In the genomic region with DNA sequence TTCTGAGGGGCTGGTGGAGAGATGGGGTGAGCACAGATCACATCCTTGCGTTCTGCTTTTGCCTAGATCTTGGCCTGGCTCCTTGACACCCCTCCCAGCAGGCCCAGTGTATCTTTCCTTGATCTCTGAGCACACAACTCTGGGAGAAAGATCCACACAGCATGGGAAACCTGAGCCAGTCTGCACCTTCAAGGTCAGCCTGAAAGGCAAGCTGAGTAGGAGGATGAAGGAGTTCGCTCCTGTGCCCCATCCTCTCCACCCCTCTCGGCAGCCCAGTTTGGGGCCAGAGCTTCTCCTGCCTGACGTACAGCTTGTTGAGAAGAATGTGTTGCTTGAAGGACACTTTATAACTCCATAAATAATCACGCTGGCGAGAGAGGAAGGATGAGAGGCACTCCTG, we compare ENCODE assay signal across 24 mouse cellular contexts.
DNase-seq lines count a peak whose midpoint lies in the region; ATAC-seq lines count a peak whose summit lies in the region.
"Had no signal": no experiment of that assay in that cellular context is flagged by ENCODE, and none has a peak within 500 bp of the region (broad histone marks: within the 10 kb centered on the region; RNA-seq: fewer than 3 reads in every experiment).

No protein-coding gene starts in this region.

- no peak overlapping the region for H3K9ac ChIP-seq in hindbrain, embryonic 14.5 days
- H3K9ac ChIP-seq in kidney, embryonic 16.5 days (replicated peaks; ENCODE audit: low read length), result no peak overlapping the region
- no peak overlapping the region for H3K9ac ChIP-seq in midbrain, embryonic 11.5 days (ENCODE audit: low read length)
- no peak overlapping the region for H3K9ac ChIP-seq in midbrain, embryonic 14.5 days (replicated peaks; ENCODE audit: low read length)
- H3K9ac ChIP-seq: forebrain, embryonic 13.5 days; heart, embryonic 12.5 days; heart, embryonic 15.5 days; hindbrain, embryonic 15.5 days had no signal

- no peaks in the 10 kb centered on the region for H3K36me3 ChIP-seq in hindbrain, embryonic 10.5 days
- no peaks in the 10 kb centered on the region for H3K36me3 ChIP-seq in hindbrain, embryonic 14.5 days (replicated peaks; ENCODE audit: control insufficient read depth, insufficient read depth)
- no peaks in the 10 kb centered on the region for H3K36me3 ChIP-seq in kidney, embryonic 16.5 days (ENCODE audit: insufficient read depth, low read length)
- no peaks in the 10 kb centered on the region for H3K36me3 ChIP-seq in midbrain, embryonic 11.5 days (ENCODE audit: control insufficient read depth, insufficient read depth, low read length)
- no peaks in the 10 kb centered on the region for H3K36me3 ChIP-seq in midbrain, embryonic 14.5 days (ENCODE audit: control insufficient read depth, insufficient read depth, low read length)
- H3K36me3 ChIP-seq: forebrain, embryonic 10.5 days; G1E; heart, embryonic 12.5 days; heart, embryonic 15.5 days; hindbrain, embryonic 15.5 days had no signal

- H3K9me3 ChIP-seq in hindbrain, embryonic 10.5 days, result no peaks in the 10 kb centered on the region
- no peaks in the 10 kb centered on the region; the same call in 1 of the 2 replicates for H3K9me3 ChIP-seq in hindbrain, embryonic 14.5 days (ENCODE audit: control insufficient read depth, low read length)
- no peaks in the 10 kb centered on the region for H3K9me3 ChIP-seq in kidney, embryonic 16.5 days (ENCODE audit: low read length)
- no peaks in the 10 kb centered on the region for H3K9me3 ChIP-seq in midbrain, embryonic 11.5 days (ENCODE audit: control insufficient read depth, low read length)
- no peaks in the 10 kb centered on the region for H3K9me3 ChIP-seq in midbrain, embryonic 14.5 days (ENCODE audit: control insufficient read depth, low read length)
- H3K9me3 ChIP-seq: forebrain, embryonic 10.5 days; forebrain, embryonic 13.5 days; heart, embryonic 15.5 days; hindbrain, embryonic 15.5 days had no signal

- 75% methylated on average over 6 of the region's 6 CpGs for WGBS in hindbrain, embryonic 10.5 days
- 71% methylated on average over 6 of the region's 6 CpGs for WGBS in hindbrain, embryonic 14.5 days
- 17% methylated on average over 6 of the region's 6 CpGs for WGBS in kidney, embryonic 16.5 days
- WGBS in midbrain, embryonic 11.5 days, result 72% methylated on average over 6 of the region's 6 CpGs
- WGBS in midbrain, embryonic 14.5 days, result 57% methylated on average over 6 of the region's 6 CpGs

- H3K27me3 ChIP-seq in hindbrain, embryonic 10.5 days (ENCODE audit: insufficient read depth, poor library complexity, severe bottlenecking), result no peaks in the 10 kb centered on the region
- H3K27me3 ChIP-seq in hindbrain, embryonic 14.5 days (ENCODE audit: control insufficient read depth, insufficient read depth, low read length), result no peaks in the 10 kb centered on the region
- H3K27me3 ChIP-seq in kidney, embryonic 16.5 days (ENCODE audit: insufficient read depth, low read length), result no peaks in the 10 kb centered on the region
- no peaks in the 10 kb centered on the region for H3K27me3 ChIP-seq in midbrain, embryonic 11.5 days (ENCODE audit: control insufficient read depth, insufficient read depth, low read length)
- no peaks in the 10 kb centered on the region for H3K27me3 ChIP-seq in midbrain, embryonic 14.5 days (ENCODE audit: control insufficient read depth, insufficient read depth, low read length)
- H3K27me3 ChIP-seq: CH12.LX; forebrain, embryonic 13.5 days; heart, embryonic 12.5 days; heart, embryonic 15.5 days; hindbrain, embryonic 15.5 days; Patski had no signal

- no peak overlapping the region for H3K4me2 ChIP-seq in hindbrain, embryonic 14.5 days (replicated peaks)
- no peak overlapping the region for H3K4me2 ChIP-seq in kidney, embryonic 16.5 days (replicated peaks; ENCODE audit: low read depth, low read length)
- no peak overlapping the region for H3K4me2 ChIP-seq in midbrain, embryonic 11.5 days
- no peak overlapping the region for H3K4me2 ChIP-seq in midbrain, embryonic 14.5 days (ENCODE audit: low read length)
- H3K4me2 ChIP-seq: forebrain, embryonic 13.5 days; heart, embryonic 12.5 days; heart, embryonic 15.5 days; hindbrain, embryonic 15.5 days had no signal

- no peak for DNase-seq in hindbrain, embryonic 10.5 days (ENCODE audit: low spot score)
- no peak for DNase-seq in hindbrain, embryonic 14.5 days (ENCODE audit: low spot score)
- DNase-seq in kidney, adult 8-10 months, result no peak
- peak; percentile 53 for DNase-seq in midbrain, embryonic 11.5 days (ENCODE audit: low spot score, missing footprints)
- DNase-seq in midbrain, embryonic 14.5 days, result no peak
- DNase-seq: adrenal gland, postnatal 10 days; adrenal gland, postnatal 36 days; B cell, adult 2 months; cerebellum, adult 18-20 months; cerebellum, adult 9-10 months; cerebellum, postnatal 14 days; gastrocnemius, postnatal 25 days; heart, adult 18-20 months; heart, postnatal 10 days; heart, postnatal 36 days had no signal

- H3K27ac ChIP-seq in hindbrain, embryonic 10.5 days, result 0 out of 2 replicates have a peak overlapping the region, but pooled peaks have one; percentile 29
- no peak overlapping the region for H3K27ac ChIP-seq in hindbrain, embryonic 14.5 days
- H3K27ac ChIP-seq in kidney, embryonic 16.5 days (ENCODE audit: low read length), result no peak overlapping the region
- no peak overlapping the region for H3K27ac ChIP-seq in midbrain, embryonic 11.5 days (ENCODE audit: low read depth, low read length)
- no peak overlapping the region for H3K27ac ChIP-seq in midbrain, embryonic 14.5 days (replicated peaks; ENCODE audit: low read depth, low read length)
- H3K27ac ChIP-seq: forebrain, embryonic 10.5 days; forebrain, embryonic 13.5 days; heart, embryonic 15.5 days; hindbrain, embryonic 15.5 days had no signal

- no peak overlapping the region for H3K4me3 ChIP-seq in hindbrain, embryonic 10.5 days
- H3K4me3 ChIP-seq in hindbrain, embryonic 14.5 days (replicated peaks; ENCODE audit: low read length), result no peak overlapping the region
- H3K4me3 ChIP-seq in kidney, embryonic 16.5 days (ENCODE audit: low read length), result no peak overlapping the region
- H3K4me3 ChIP-seq in midbrain, embryonic 11.5 days (ENCODE audit: low read depth, low read length), result no peak overlapping the region
- no peak overlapping the region for H3K4me3 ChIP-seq in midbrain, embryonic 14.5 days (replicated peaks; ENCODE audit: low read depth, low read length)
- H3K4me3 ChIP-seq: forebrain, embryonic 10.5 days; forebrain, embryonic 13.5 days; heart, embryonic 12.5 days; heart, embryonic 15.5 days; hindbrain, embryonic 15.5 days had no signal

- ATAC-seq in hindbrain, embryonic 14.5 days (ENCODE audit: low FRiP score), result no peak
- ATAC-seq in kidney, embryonic 16.5 days (ENCODE audit: low FRiP score, low TSS enrichment), result peak; percentile 35; the same call in 1 of the 2 replicates
- ATAC-seq in midbrain, embryonic 11.5 days (ENCODE audit: low FRiP score), result no peak
- no peak for ATAC-seq in midbrain, embryonic 14.5 days (ENCODE audit: low FRiP score, low TSS enrichment)
- ATAC-seq: forebrain, embryonic 13.5 days; Patski had no signal

- peaks cover 5% of the 10 kb centered on the region; the same call in 1 of the 2 replicates for H3K4me1 ChIP-seq in hindbrain, embryonic 10.5 days (replicated peaks)
- H3K4me1 ChIP-seq in hindbrain, embryonic 14.5 days (replicated peaks; ENCODE audit: control insufficient read depth, insufficient read depth, low read length), result no peaks in the 10 kb centered on the region
- H3K4me1 ChIP-seq in kidney, embryonic 16.5 days (ENCODE audit: insufficient read depth, low read length), result no peaks in the 10 kb centered on the region
- H3K4me1 ChIP-seq in midbrain, embryonic 11.5 days (ENCODE audit: control insufficient read depth, insufficient read depth, low read length), result no peaks in the 10 kb centered on the region
- no peaks in the 10 kb centered on the region for H3K4me1 ChIP-seq in midbrain, embryonic 14.5 days (ENCODE audit: control insufficient read depth, insufficient read depth, low read length)
- H3K4me1 ChIP-seq: forebrain, embryonic 13.5 days; heart, embryonic 12.5 days; heart, embryonic 15.5 days; hindbrain, embryonic 15.5 days had no signal
